Mouse (Mus musculus): ENCODE results near the gene Prkcd.

The Prkcd gene

GRCm38 (mm10) chr14:30625856-30626726 lies at the start of gene Prkcd:
Gene Prkcd, minus strand, starts transcription at chr14:30626210.
- DNase-seq (ENCODE audit: low spot score) = peak; percentile 84

- DNase-seq (ENCODE audit: low spot score) = no peak
Observed at GRCm38 (mm10) chr14:30674947-30675346, 48.9 kb upstream of the Prkcd start.

GRCm38 (mm10) chr14:30671986-30672312 lies 45.9 kb upstream of the Prkcd start:
- peak; percentile 62 for DNase-seq (ENCODE audit: low spot score)

- no peak for DNase-seq (ENCODE audit: low spot score)
Observed at GRCm38 (mm10) chr14:30671095-30671985, 45.3 kb upstream of the Prkcd start.

- no peak for DNase-seq (ENCODE audit: low spot score)
Observed at GRCm38 (mm10) chr14:30670161-30670560, 44.2 kb upstream of the Prkcd start.

- no peak for DNase-seq (ENCODE audit: low spot score)
Observed at GRCm38 (mm10) chr14:30666604-30667003, 40.6 kb upstream of the Prkcd start.

GRCm38 (mm10) chr14:30666061-30666460 lies 40.1 kb upstream of the Prkcd start:
- no peak for DNase-seq (ENCODE audit: low spot score)

GRCm38 (mm10) chr14:30655531-30655930 lies 29.5 kb upstream of the Prkcd start:
- DNase-seq (ENCODE audit: low spot score) = no peak

- no peak for DNase-seq (ENCODE audit: low spot score)
Observed at GRCm38 (mm10) chr14:30654691-30655228, 28.8 kb upstream of the Prkcd start.

- DNase-seq (ENCODE audit: low spot score) = peak; percentile 93
Observed at GRCm38 (mm10) chr14:30653943-30654659, 28.1 kb upstream of the Prkcd start, which contains the start of gene Rft1. Gene Rft1, plus strand, starts transcription at chr14:30654360.

- peak; percentile 92 for DNase-seq (ENCODE audit: low spot score)
Observed at GRCm38 (mm10) chr14:30650969-30651368, 25.0 kb upstream of the Prkcd start.

- DNase-seq (ENCODE audit: low spot score) = no peak
Observed at GRCm38 (mm10) chr14:30649745-30650144, 23.7 kb upstream of the Prkcd start.

- DNase-seq (ENCODE audit: low spot score) = no peak
Observed at GRCm38 (mm10) chr14:30648478-30648877, 22.5 kb upstream of the Prkcd start.

GRCm38 (mm10) chr14:30646486-30646885 lies 20.5 kb upstream of the Prkcd start:
- no peak for DNase-seq (ENCODE audit: low spot score)

- DNase-seq (ENCODE audit: low spot score) = no peak
Observed at GRCm38 (mm10) chr14:30645066-30645465, 19.1 kb upstream of the Prkcd start.

GRCm38 (mm10) chr14:30644026-30644425 lies 18.0 kb upstream of the Prkcd start:
- no peak for DNase-seq (ENCODE audit: low spot score)

GRCm38 (mm10) chr14:30641748-30642147 lies 15.7 kb upstream of the Prkcd start:
- no peak for DNase-seq (ENCODE audit: low spot score)

- DNase-seq (ENCODE audit: low spot score) = no peak
Observed at GRCm38 (mm10) chr14:30638686-30639085, 12.7 kb upstream of the Prkcd start.

GRCm38 (mm10) chr14:30638009-30638408 lies 12.0 kb upstream of the Prkcd start:
- DNase-seq (ENCODE audit: low spot score) = peak; percentile 53

- no peak for DNase-seq (ENCODE audit: low spot score)
Observed at GRCm38 (mm10) chr14:30637087-30637486, 11.1 kb upstream of the Prkcd start.

- no peak for DNase-seq (ENCODE audit: low spot score)
Observed at GRCm38 (mm10) chr14:30636499-30636898, 10.5 kb upstream of the Prkcd start.

Data from ovary, adult 18-20 months (tissue).